Mouse (Mus musculus): ENCODE measurements at regions not wholly inside any gene's neighbourhood (a gene's known extent, or its start where the extent isn't known, plus 50 kb on each side); places are given as distances from the start of the nearest gene placed in this dataset.
A peak's percentile ranks its signal among the peaks of the same experiment; 100 is the strongest.
"Not testable (repeated sequence)": the region's sequence is repeated elsewhere in the genome, so short reads cannot be mapped to it uniquely, and the experiment has no call there.

GRCm38 (mm10) chr1:107677404-107677803 lies 87.6 kb downstream of the Serpinb8 start:
- DNase-seq (ENCODE audit: low read depth, low spot score): no peak
- 90% methylated on average over 2 of the region's 2 CpGs for whole genome bisulfite sequencing

DNA sequence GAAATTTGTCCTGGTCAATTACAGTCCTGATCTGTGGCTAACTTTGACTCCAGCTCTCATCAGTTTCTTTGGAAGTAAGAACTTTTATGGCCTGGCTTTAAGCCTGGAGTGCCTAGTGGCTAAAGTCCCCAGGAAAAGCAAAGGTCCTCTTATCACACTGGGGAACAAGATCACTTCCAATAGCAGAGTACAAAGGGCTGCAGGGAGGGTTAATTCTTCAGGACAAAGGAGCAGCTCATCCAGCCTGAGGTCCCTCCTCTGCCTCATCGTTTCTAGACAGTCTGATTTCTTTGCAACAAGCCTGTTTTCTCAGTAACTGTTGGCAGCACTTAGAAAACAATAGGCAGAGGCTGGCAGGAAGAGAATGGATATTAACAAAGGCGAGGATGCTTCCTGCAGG lies 107.1 kb downstream of the Serpinb8 start:
- DNase-seq (ENCODE audit: low read depth, low spot score): no peak
- 37% methylated on average over 2 of the region's 2 CpGs for WGBS

DNA sequence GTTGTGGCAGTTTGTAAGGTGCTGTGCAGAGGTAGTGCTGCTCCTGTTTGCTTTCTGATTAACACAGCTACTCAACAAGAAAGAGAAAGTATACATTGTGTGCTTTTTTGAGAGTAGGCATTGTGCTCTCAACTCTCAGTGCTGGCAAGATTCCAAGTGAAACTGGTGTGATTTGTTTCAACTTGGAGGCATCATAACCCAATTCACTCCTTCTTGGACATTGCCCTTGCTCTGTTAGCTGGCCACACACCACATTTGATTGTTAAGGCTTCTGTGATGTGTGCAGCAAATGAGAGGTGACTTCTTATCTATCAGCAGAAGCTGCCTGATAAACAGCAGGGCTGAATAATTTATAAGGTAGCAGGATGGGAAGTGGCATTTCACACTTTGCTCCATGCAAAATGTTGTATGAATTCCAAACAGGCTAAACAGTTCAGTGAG lies 116.3 kb downstream of the Serpinb8 start:
- DNase-seq (ENCODE audit: low read depth, low spot score): peak; percentile 18

DNA sequence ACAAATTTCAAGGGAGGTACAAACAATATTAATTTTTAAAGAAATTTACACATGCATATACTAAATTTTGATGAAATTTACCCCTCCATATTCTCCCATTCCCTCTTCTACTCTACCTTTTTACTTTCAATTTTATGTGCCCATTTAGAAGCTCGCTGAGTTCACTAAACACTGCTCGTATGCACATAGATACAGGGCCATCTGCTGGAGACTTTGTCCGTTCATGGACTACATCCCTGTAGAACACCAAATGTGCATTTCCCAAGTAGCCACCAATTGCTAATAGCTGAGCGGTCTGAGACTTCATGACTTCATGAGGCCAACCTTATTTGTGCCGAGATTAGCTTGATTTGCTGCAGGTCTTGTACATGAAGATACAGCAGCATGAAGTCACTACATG lies 118.8 kb downstream of the Serpinb8 start:
- WGBS: 95% methylated on average over 5 of the region's 5 CpGs
- no peak for DNase-seq (ENCODE audit: low read depth, low spot score)

- DNase-seq (ENCODE audit: low read depth, low spot score): no peak
- 83% methylated on average over 1 of the region's 1 CpGs for WGBS
Observed at GRCm38 (mm10) chr1:107714869-107715268, 125.1 kb downstream of the Serpinb8 start.

DNA sequence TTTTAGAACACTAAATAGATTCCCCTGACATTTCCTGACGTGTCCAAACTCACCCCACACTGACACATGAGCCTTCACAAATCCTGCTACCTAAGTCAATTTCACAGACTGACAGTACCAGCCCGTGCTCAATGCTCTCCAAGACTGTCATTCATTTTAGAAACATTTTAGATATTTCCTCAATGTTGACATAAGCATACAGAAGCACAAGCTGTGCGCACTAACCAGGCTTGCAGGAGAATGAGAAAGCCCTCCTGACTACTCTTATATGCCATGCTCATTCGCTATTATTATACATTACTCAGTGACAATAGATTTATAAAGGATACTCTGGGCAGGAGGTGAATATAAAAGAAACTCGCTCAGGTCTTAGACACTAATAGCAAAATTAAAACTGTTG lies 129.5 kb downstream of the Serpinb8 start:
- DNase-seq (ENCODE audit: low read depth, low spot score): no peak
- WGBS: 73% methylated on average over 5 of the region's 5 CpGs

GRCm38 (mm10) chr1:107728113-107728839 lies 138.5 kb downstream of the Serpinb8 start:
- no peak for DNase-seq (ENCODE audit: low read depth, low spot score)
- 69% methylated on average over 11 of the region's 11 CpGs for WGBS

GRCm38 (mm10) chr1:107765307-107765706 lies 175.5 kb downstream of the Serpinb8 start:
- no peak for DNase-seq (ENCODE audit: low read depth, low spot score)
- 62% methylated on average over 1 of the region's 1 CpGs for WGBS

GRCm38 (mm10) chr1:107767198-107767947 lies 177.6 kb downstream of the Serpinb8 start:
- WGBS: 47% methylated on average over 4 of the region's 4 CpGs
- DNase-seq (ENCODE audit: low read depth, low spot score): no peak

DNA sequence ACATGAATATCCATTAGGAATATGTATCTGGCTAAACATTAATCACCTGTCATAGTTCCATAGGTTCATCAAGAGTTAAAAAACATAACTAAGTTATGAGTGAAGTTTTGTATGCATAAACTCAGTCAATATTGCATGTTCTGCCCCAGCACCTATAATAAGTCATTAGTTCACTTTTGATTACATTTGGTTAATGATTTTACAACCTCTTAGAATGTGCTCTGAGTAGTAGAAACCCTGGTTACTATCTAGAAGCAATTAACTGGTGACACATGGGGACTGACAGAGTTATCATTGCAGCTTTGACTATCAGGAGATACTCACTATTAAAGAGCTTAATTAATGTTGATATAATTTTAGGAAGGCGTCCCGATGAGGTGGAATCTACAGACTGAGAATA lies 183.2 kb downstream of the Serpinb8 start:
- DNase-seq (ENCODE audit: low read depth, low spot score): no peak
- WGBS: 60% methylated on average over 2 of the region's 2 CpGs

- DNase-seq (ENCODE audit: low read depth, low spot score): no peak
- WGBS: 74% methylated on average over 5 of the region's 5 CpGs
Observed at GRCm38 (mm10) chr1:107783079-107783478, 193.3 kb downstream of the Serpinb8 start.

GRCm38 (mm10) chr1:107805823-107806222 lies 216.0 kb downstream of the Serpinb8 start:
- no peak for DNase-seq (ENCODE audit: low read depth, low spot score)
- 77% methylated on average over 5 of the region's 5 CpGs for WGBS

DNA sequence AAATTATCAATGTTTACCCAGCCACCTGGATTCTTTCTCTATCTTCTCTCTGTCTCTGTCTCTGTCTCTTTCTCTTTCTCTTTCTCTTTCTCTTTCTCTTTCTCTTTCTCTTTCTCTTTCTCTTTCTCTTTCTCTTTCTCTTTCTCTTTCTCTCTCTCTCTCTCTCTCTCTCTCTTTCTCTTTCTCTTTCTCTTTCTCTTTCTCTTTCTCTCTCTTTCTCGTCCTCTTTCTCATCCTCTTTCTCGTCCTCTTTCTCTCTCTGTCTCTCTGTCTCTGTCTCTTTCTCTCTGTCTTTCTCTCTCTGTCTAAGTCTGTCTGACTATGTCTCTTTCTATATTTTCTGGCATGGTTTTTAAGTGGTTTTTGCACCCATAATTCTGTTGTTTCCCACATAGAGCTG lies 217.6 kb downstream of the Serpinb8 start:
- not testable (repeated sequence) for DNase-seq (ENCODE audit: low read depth, low spot score)
- WGBS: 89% methylated on average over 2 of the region's 2 CpGs

DNA sequence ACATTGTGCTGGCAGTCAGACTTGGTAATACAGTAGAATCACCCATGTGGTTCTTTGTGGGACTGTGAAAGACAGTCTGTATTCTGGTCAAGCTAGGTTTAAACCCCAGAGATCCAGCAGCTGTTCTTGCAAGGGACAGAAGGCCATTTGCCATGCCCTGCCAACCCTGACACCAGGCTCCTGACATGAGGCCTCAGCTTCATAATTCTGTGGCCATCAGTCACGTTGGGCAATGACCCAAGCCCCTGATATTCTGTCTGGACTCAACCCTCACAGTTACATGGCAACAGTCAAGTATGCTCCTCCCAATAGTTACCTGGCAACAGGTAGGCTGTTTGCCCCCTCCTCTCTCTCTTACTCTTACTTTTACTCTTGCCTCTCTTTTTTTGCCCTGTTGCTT lies 221.3 kb downstream of the Serpinb8 start:
- no peak for DNase-seq (ENCODE audit: low read depth, low spot score)

GRCm38 (mm10) chr1:107811859-107812258 lies 222.1 kb downstream of the Serpinb8 start:
- DNase-seq (ENCODE audit: low read depth, low spot score): no peak
- WGBS: 86% methylated on average over 2 of the region's 2 CpGs

More for the DNA sequence above, 221.3 kb downstream of the Serpinb8 start:
- WGBS: 57% methylated on average over 1 of the region's 1 CpGs

DNA sequence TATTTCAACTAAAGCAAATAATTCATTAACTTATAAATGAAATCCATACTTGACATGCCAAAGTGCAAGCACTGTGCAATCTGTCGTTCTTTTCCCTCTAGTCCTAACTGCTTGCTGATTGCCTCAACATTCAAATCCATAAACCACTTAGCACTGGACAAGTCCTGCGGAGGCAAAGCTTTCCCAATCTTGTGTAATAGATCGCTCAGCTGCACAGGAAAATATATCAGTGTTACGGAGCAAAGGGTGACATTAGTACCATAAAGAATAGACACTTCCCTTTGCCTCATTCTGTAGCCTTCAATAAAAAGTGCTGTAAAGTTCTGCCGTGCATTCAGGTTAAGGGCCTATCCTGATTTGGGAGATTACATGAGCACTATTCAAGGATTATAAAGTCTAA lies 248.1 kb downstream of the Serpinb8 start:
- DNase-seq (ENCODE audit: low read depth, low spot score): peak; percentile 2
- WGBS: 29% methylated on average over 5 of the region's 5 CpGs

GRCm38 (mm10) chr1:107852386-107852785 lies 262.6 kb downstream of the Serpinb8 start:
- 79% methylated on average over 2 of the region's 2 CpGs for WGBS
- no peak for DNase-seq (ENCODE audit: low read depth, low spot score)

- DNase-seq (ENCODE audit: low read depth, low spot score): no peak
- 85% methylated on average over 4 of the region's 4 CpGs for WGBS
Observed at GRCm38 (mm10) chr1:107853001-107853400, 263.2 kb downstream of the Serpinb8 start.

GRCm38 (mm10) chr1:107897743-107898437 lies 308.1 kb downstream of the Serpinb8 start:
- no peak for DNase-seq (ENCODE audit: low read depth, low spot score)
- 69% methylated on average over 3 of the region's 3 CpGs for WGBS

DNA sequence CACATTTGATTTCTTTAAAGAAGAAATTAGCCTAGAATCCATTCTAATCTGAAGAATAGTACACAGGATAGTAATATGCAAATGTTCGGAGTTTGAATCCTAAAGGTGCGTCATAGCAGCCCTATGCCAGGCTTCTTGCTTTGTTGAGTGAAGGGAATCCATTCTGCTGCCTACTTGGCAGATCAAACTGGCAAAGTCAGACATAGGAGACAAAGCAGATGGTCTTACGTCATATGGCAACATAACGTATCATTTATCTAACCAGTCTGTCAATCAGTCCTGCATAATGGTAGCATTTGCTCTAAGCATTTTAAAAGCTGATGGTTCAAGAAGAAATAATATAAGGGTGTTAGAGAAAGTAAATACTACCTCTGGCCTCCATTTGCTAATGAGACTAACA lies 309.5 kb downstream of the Serpinb8 start:
- WGBS: 91% methylated on average over 4 of the region's 4 CpGs
- DNase-seq (ENCODE audit: low read depth, low spot score): no peak

DNA sequence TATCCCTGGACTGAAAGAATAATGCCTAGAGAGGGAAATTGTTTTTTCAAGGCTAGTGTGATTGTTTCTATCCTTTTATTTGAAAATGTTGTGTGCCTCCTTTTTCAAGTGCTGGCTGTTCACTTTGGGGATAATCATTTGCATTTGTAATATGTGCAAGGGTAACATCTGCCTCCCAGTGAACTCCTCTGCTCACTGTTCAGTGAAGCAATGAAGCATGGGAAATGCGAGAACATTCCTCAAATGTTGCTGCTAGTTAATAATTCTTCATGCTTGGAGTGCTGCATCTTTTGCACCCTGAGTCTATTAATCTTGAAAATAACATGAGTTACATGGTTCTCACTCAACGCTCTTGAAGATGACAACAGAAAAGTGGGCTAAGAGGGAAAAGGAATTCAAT lies 310.6 kb downstream of the Serpinb8 start:
- no peak for DNase-seq (ENCODE audit: low read depth, low spot score)
- 83% methylated on average over 2 of the region's 2 CpGs for WGBS

All from large intestine, adult 2 months (tissue).